Mouse (Mus musculus): ENCODE measurements around the gene Abr.

Abr gene

DNA sequence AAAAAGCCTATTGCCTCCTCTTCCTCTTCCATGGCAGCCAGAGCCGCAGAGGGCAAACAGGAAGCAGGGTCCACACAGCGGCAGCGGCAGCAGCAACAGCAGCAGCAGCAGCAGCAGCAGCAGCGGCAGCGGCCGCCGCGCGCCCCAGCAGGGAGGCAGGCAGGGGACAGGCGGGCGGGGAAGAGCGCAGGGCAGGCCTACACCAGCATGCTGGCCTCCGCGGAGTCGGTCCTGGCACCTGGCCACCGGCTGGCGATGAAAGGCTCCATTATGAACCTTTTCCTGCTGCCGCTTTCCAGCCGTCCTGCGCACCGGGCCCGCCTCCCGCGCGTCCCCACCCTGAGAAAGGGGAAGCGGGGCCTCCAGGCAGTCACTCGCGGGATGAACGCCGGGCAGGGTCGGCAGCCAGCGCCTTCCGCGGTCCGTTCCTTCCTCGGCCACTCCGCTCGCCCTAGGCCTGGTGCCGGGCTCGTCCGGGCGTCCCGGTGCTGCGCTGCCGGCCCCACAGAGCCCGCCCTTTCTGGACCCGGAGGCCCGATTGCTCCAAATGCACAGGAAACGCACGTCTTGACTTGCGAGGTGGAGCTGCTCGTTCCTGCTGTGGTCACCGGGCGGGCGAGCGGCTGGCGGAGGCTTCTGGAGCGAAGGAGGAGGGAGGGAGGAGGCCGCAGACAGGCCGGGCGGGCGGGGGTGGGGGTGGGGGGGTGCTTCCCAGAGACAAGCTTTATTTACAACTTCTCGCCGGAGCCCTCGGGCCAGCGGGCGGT lies 127.6 kb downstream of the Abr start:
- DNase-seq (ENCODE audit: low spot score in 2 of 2): peak; percentile 73 to 77

- no peak for DNase-seq (ENCODE audit: low spot score in 2 of 2)
Measured at GRCm38 (mm10) chr11:76493811-76494274, 128.3 kb downstream of the Abr start.

DNA sequence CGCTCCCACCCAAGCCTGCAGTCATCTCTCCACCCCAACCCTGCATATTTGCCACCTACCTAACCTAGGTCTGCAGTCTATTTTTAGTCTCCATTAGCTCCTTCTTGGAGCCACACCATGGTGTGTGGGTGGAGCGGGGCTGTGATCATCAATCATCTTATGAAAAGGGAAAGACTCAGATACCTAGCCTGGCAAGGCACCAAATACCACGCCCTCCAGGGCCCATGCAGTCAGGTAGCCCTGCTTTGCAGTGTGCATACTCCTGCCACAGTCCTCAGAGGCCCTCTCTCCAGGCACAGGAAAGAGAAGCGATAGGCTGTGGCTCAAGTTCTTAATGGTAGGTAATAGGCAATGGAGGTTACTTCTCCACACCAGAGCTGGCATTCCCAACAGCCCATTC lies 128.9 kb downstream of the Abr start:
- no peak for DNase-seq (ENCODE audit: low spot score in 2 of 2)

GRCm38 (mm10) chr11:76491817-76492216 lies 130.3 kb downstream of the Abr start:
- DNase-seq (ENCODE audit: low spot score in 2 of 2): no peak

DNA sequence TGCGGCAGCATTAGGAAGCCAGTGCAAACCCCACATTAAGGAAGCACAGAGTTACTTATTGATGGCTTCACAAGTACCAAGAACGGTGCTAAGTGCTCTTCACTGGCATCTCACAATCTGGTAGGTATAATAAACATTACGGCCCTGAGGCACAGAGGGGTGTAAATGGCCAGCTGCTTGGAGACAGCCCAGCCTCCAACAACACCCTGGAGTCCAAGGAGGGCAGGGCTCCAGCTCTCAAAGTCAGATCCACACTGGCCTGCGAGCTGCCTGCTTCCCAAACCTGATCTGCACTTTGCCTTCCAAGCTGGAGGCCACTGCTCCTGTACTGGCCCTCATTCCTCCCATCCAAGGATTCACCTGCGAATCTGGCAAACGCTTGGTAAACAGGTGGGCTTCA lies 132.7 kb downstream of the Abr start:
- DNase-seq (ENCODE audit: low spot score in 2 of 2): no peak

DNA sequence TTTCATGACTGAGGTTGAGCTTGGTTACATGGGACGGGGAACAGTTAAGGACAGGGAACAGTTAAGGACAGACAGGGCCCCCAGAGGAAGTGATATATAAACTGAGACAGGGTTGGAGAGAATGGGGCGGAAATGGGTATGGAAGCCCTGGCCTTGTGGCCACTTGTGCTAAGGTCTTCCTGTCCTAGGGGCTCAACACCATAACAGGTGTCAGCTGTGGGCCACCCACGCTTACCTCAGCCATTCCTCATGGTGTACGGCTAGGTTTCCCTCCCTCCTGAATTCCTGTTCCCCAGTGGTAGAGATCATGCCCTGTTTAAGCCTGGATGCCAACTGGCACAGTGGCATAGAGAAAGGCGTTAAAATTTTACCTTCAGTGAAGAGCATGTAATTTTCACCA lies 135.1 kb downstream of the Abr start:
- no peak for DNase-seq (ENCODE audit: low spot score in 2 of 2)

GRCm38 (mm10) chr11:76484033-76484432 lies 138.1 kb downstream of the Abr start:
- DNase-seq (ENCODE audit: low spot score in 2 of 2): no peak

GRCm38 (mm10) chr11:76483171-76483727 lies 138.9 kb downstream of the Abr start:
- DNase-seq (ENCODE audit: low spot score in 2 of 2): no peak

DNA sequence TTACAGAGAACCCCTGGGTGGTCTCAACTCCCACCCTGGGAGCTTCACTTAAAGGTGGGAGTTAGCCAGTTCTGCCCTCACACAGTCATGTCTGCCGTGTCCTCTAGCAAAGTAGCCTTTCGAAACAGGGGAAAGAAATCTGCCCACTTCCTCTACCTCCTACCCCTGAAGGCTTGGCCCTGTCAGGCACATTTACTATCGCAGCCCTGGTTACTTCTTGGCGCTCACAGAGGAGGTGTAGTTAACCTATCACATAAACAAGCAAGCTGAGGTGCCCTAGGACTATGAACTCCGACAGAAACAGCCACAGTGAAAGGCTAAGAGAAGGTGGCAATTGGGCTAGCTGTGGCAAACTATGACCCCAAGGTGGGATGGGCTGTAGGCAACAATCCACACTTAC lies 139.4 kb downstream of the Abr start:
- no peak for DNase-seq (ENCODE audit: low spot score in 2 of 2)

- peak in 1 of 2 experiments; percentile 4 for DNase-seq (ENCODE audit: low spot score in 2 of 2)
Measured at GRCm38 (mm10) chr11:76482183-76482582, 139.9 kb downstream of the Abr start.

DNA sequence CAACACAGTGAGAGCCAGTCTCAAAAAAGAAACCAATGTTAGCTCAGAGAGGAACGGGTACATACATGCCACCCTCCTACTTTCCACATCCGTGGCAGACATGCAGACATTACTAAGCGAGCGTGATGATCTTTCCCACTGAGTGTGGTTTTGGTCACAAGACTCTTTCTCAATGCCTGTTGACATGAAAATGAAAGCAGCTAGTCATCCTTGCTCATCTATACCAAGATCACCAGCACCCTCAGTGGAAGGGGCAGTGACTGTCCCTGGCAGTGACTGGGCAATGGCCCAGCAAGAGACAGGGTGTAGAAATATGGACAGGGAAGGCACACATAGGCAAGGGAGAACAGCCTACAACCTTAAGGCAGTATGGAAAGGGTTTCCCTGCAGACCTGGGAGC lies 142.4 kb downstream of the Abr start:
- no peak for DNase-seq (ENCODE audit: low spot score in 2 of 2)

DNA sequence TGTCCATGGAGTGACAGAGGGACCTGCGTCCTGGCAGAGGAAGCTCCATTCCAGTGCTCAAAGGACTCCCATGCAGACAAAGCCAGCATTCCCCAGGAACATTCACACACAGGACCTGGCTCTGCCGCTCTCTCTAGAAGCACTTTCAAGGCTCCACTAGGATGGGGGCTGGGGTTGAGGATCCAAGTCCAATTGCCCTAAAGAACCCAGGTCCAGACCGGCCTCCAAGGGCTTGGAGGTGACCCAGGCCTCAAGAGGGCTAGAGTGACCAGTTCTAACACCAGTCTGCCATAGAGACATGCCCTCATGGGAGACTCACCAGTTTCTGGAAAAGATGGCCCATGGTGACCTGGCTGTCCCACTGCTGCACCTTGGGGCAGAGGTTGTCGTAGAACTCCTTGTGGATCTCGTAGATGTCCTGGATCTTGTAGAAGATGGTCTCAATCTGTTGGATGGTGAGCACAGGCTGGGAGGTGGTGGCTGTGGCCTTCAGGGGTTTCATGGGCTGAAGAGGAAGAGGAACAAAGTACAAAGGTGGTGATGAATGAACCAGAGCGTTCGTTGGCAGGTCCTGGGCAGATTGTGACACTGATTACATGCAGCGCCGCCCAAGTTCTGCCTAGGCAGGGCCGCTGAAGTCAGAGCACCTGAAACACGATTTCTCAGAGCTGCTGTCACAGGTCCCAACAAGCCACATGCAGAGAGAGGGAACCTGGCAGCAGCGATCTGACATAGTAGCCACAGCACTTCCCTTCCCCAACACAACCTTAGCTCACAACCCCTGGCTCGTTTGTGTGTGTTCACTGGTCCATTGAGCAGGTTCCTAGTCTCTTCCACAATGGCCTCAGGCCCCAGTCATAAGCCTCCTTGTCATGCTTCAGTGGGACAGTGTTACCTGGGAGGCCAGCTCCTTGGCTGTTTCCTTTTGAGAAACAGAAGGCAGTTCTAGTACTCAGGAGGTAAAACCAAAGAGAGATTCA lies 143.1 kb downstream of the Abr start:
- DNase-seq (ENCODE audit: low spot score in 2 of 2): no peak

DNA sequence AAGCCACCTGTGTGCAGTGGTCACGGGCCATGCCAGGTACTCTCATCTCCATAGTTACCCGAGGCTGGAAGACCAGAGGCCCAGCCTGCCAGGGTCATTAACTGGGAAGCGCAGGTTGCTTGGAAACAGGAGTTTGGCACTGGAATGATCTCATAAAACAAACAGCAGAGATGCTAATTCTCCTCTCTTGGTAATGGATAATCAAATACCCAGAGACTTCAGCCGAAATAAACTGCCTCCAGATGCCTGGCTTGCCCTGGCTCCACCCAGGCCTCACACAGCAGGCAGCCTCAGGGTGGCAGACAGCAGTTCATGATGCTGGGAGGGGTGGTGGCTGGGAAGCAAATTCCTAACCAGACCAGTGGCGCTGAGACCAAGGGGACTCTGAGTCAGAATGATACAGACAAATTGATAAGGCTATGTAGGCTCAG lies 145.0 kb downstream of the Abr start:
- no peak for DNase-seq (ENCODE audit: low spot score in 2 of 2)

- DNase-seq (ENCODE audit: low spot score in 2 of 2): no peak
Measured at GRCm38 (mm10) chr11:76476376-76477094, 145.6 kb downstream of the Abr start.

GRCm38 (mm10) chr11:76472617-76473016 lies 149.5 kb downstream of the Abr start:
- no peak for DNase-seq (ENCODE audit: low spot score in 2 of 2)

DNA sequence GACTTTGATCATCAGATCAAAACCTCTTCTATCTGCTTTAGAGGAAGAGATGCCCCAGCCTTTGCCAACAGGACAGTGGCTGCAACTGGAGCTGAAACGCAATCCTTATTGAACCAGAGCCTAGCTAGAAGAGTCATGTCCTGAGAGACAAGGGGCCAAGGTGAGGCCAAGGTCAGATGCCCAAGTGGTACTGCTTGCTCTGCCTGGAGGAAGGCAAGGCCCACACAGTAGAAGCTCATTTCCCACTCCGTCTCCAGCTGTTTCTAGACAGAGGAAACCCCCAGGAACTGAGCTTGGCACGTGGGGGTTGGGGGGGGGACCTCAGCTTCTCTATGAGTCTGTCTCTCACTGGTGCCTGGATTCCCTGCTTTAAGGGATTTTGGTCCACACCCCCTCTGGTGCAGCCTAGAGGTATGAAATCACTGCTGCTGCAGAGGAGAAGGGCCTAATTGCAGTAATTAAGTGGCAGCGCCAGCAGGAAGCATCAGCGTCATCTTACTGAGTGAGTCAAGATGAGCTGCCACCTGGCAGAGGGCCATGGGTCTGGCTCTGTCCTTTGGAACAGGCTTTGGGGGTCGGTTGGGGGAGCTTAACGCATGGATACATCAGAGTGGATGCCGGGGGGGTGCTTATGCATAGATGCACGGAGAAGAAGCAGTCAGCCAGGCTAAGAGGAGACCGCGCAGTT lies 152.7 kb downstream of the Abr start:
- no peak for DNase-seq (ENCODE audit: low spot score in 2 of 2)

DNA sequence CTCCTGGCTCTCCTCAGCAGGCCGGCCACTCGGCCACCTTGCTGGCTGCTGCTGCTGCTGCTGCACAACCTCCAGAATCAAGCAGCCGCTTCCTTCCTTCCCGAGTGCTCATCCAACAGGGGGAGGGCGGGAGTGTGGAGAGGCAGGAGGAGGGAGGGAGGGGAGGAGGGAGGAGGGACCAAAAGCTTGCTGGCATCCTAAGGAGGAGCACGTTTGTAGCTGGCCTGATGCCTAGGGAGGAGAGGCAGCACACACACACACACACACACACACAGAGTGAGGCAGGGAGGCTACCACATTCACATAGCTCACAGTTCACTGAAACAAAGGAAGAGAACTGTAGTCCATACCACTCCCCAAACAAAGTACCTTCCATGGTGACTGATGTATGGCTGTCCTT lies 153.8 kb downstream of the Abr start:
- peak in 1 of 2 experiments; percentile 48 for DNase-seq (ENCODE audit: low spot score in 2 of 2)

DNA sequence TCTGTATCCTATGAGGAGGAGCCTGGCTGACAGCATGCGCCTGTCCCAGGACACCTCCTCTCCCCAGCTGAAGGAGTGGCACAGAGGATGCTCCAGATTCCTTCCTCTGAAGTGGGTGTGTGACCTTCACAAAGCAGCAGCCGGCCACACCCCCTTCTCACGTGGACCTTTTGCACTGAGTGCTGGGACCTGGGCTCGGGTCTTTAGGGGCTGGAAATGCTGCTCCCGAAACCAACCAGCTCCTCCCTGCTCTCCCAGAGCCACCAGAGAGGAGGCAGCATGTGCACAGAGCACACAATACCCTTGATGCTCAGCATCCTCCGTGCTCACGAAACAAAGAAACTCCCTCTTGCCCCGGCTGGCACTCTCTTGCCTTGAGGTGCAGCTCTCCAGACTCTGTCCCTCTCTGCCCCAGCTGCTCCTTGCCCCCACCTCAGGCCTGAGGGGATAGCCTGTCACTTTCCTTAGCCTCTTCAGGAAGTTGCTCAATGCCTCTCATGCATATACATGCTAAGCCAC lies 154.6 kb downstream of the Abr start:
- no peak for DNase-seq (ENCODE audit: low spot score in 2 of 2)

DNA sequence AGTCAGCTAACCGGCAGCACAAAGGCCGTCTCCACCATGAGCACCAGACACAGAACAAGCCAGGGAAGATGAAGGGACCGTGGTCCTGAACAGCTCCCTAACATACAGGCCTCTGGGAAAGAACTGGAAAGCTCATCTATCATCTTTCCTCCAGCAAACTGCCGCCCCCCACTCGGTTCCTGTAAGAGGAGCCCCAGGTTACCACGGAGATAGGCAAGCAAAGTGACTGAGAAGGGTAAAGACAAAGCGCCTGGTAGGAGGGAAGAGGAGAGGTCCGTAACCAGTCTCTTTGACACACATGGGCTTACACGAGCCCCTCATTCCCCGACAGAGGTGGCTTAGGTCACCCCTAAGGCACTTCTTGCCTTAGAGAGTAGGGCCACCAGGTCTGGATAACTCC lies 155.0 kb downstream of the Abr start:
- no peak for DNase-seq (ENCODE audit: low spot score in 2 of 2)

DNA sequence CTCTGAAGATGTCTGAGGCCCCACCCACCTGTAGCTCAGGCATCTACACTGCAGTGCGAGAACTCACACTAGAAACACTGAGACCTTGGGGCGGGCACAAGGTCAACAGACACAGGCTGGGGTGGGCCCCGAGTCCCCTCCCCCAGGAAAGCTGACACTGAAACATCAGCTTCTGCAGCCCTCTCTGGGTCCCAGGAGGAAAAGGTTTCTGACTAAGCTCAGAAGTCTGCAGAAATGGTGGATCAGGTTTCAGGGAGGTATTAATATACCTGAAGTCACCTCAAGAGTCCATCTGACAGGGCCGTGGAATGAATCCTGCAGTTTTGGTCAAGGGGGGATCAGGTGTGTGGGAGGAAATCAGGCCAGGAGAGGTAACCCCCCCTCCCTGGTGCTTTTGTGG lies 156.2 kb downstream of the Abr start:
- DNase-seq (ENCODE audit: low spot score in 2 of 2): no peak

- no peak for DNase-seq (ENCODE audit: low spot score in 2 of 2)
Measured at GRCm38 (mm10) chr11:76461696-76462095, 160.4 kb downstream of the Abr start.

Data from frontal cortex, postnatal 14 days (tissue).